Mouse (Mus musculus) myocyte (in vitro differentiated cells): ENCODE results near the gene Gm973. TPM values are rescaled to one million over a fixed set of nuclear protein-coding genes. Genes with fewer than 3 reads are reported as not detected.
A peak's percentile ranks its signal among the peaks of the same experiment; 100 is the strongest.

ENCODE experiments used
- H3K27me3 ChIP-seq: one replicate; pipeline ENCODE4 v1.6.1; 2011; ENCODE audit not compliant: control insufficient read depth, insufficient read depth, insufficient read length
- H3K36me3 ChIP-seq: one replicate; pipeline ENCODE4 v1.6.1; 2011; ENCODE audit not compliant: control insufficient read depth, insufficient read depth
- H3K4me2 ChIP-seq: one replicate; pipeline ENCODE4 v1.6.1; 2011; ENCODE audit warnings: low read depth, control low read depth
- H3K4me3 ChIP-seq: one replicate; pipeline ENCODE4 v1.5.1; 2011; ENCODE audit warnings: mild to moderate bottlenecking, control low read depth, moderate library complexity
- H3K79me2 ChIP-seq: one replicate; pipeline ENCODE4 v1.6.1; 2011; ENCODE audit not compliant: control insufficient read depth, insufficient read depth
- H3ac ChIP-seq: one replicate; pipeline ENCODE4 v1.6.1; 2011; ENCODE audit not compliant: control insufficient read depth, insufficient read length
- CEBPB ChIP-seq: IDR thresholded peaks from 2 replicates; pipeline ENCODE4 v1.6.1; 2011; ENCODE audit warnings: mild to moderate bottlenecking, moderate library complexity; ENCODE audit not compliant: poor library complexity, insufficient read depth, severe bottlenecking
- E2F4 ChIP-seq: IDR thresholded peaks from one replicate; pipeline ENCODE4 v1.6.1; 2011; ENCODE audit warnings: mild to moderate bottlenecking, control low read depth, moderate library complexity; ENCODE audit not compliant: insufficient read depth
- MAX ChIP-seq: IDR thresholded peaks from one replicate; pipeline ENCODE4 v1.6.1; 2011; ENCODE audit warnings: low read depth, mild to moderate bottlenecking, control low read depth
- MYOD1 ChIP-seq, 3 experiments: IDR thresholded peaks; one replicate each; pipeline ENCODE4 v1.6.1; 2011; ENCODE audit warnings: control low read depth in 2 of 3, low read depth in 2 of 3, mild to moderate bottlenecking in 2 of 3, moderate library complexity in 1 of 3; ENCODE audit not compliant: insufficient read length in 2 of 3, control insufficient read depth in 1 of 3
- MYOG ChIP-seq, 3 experiments: IDR thresholded peaks; one replicate each; pipeline ENCODE4 v1.6.1; 2011; ENCODE audit warnings: control low read depth in 2 of 3, low read depth in 2 of 3, mild to moderate bottlenecking in 2 of 3; ENCODE audit not compliant: insufficient read length in 2 of 3, control insufficient read depth in 1 of 3, insufficient read depth in 1 of 3
- POLR2A ChIP-seq: IDR thresholded peaks from one replicate; pipeline ENCODE4 v1.6.1; 2011; ENCODE audit warnings: low read depth, mild to moderate bottlenecking, control low read depth, moderate library complexity; ENCODE audit not compliant: insufficient read length
- POLR2AphosphoS2 ChIP-seq: IDR thresholded peaks from one replicate; pipeline ENCODE4 v1.6.1; 2011; ENCODE audit warnings: low read depth, control low read depth; ENCODE audit not compliant: insufficient read length
- REST ChIP-seq: IDR thresholded peaks from one replicate; pipeline ENCODE4 v1.6.1; 2011; ENCODE audit warnings: mild to moderate bottlenecking, control low read depth, moderate library complexity; ENCODE audit not compliant: insufficient read depth, insufficient read length
- SRF ChIP-seq: IDR thresholded peaks from one replicate; pipeline ENCODE4 v1.6.1; 2011; ENCODE audit warnings: low read depth; ENCODE audit not compliant: control insufficient read depth, insufficient read length
- TCF12 ChIP-seq: IDR thresholded peaks from one replicate; pipeline ENCODE4 v1.6.1; 2011; ENCODE audit warnings: mild to moderate bottlenecking, control low read depth; ENCODE audit not compliant: poor library complexity, insufficient read depth, severe bottlenecking
- TCF3 ChIP-seq: IDR thresholded peaks from one replicate; pipeline ENCODE4 v1.6.1; 2011; ENCODE audit warnings: low read depth, control low read depth; ENCODE audit not compliant: insufficient read length
- USF1 ChIP-seq: IDR thresholded peaks from one replicate; pipeline ENCODE4 v1.6.1; 2011; ENCODE audit warnings: low read depth, mild to moderate bottlenecking, control low read depth, moderate library complexity
- polyA plus RNA-seq: library from polyadenylated mRNA; unstranded; fragments of >200 nt; fragmentation: generic; extraction: Trizol; gene quantifications from one replicate; pipeline ENCODE4 v1.2.1, GENCODE M21; 2012; ENCODE audit warnings: missing spikeins

Gm973 gene
- polyA plus RNA-seq, 1 experiment, result not detected

DNA sequence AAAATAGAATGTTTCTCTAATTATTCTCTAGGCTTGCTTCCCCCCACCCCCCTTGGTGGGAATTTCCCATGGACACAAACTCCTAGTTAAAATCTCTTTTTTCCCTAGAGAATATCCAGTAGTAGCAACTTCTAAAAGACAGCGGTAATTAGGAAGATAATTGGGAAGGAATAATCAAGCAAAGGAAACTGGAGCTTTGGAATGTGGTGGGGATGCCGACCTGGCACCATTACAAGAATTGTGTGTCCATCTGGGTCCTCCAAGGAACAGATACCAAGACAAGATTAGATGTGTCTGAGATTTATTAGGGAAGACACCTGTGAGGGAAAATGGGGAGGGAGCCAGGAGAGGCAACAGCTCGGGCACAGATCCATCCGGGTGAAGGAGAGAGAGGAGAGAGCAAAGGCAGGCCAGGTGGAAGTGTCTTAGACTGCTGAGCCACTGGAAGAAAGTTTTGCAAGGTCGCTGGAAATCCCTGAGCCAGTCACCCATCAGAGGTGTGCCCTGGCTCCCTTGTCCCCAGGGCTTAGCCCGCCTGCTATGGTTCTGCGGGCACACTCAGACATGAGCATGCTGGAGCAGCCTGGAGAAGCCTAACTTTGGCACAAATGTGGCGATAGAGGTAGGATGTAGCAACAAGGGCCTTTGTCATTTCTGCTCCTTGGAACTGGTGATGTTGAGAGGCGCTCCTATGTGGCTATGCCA lies 4.3 kb upstream of the Gm973 start:
- Histone ChIP-seq H3K36me3 (no peaks in the 10 kb centered on the region), H3K4me3 (no peak overlapping the region), H3K79me2 (no peaks in the 10 kb centered on the region), H3ac (no peak overlapping the region), H3K4me2 (no peak overlapping the region), H3K27me3 (no peaks in the 10 kb centered on the region)
- TF ChIP-seq SRF (no peak), MAX (no peak), POLR2A (no peak), CEBPB (no peak), TCF12 (no peak), POLR2AphosphoS2 (no peak), REST (no peak), MYOG (IDR thresholded peaks at IDR 0.05; ENCODE audit: control insufficient read depth in 1 of 3, insufficient read depth in 1 of 3, insufficient read length in 2 of 3, low read depth in 2 of 3) (no peak), MYOD1 (IDR thresholded peaks at IDR 0.05; ENCODE audit: control insufficient read depth in 1 of 3, insufficient read length in 2 of 3, low read depth in 2 of 3) (no peak), E2F4 (no peak), TCF3 (no peak)

GRCm38 (mm10) chr1:59520226-59520837 lies 4.3 kb downstream of the Gm973 start:
- Histone ChIP-seq H3K4me2 (peak overlapping the region; percentile 1), H3K27me3 (no peaks in the 10 kb centered on the region), H3K4me3 (no peak overlapping the region), H3ac (no peak overlapping the region), H3K36me3 (no peaks in the 10 kb centered on the region), H3K79me2 (no peaks in the 10 kb centered on the region)
- no peak for TF ChIP-seq MYOG (IDR thresholded peaks at IDR 0.05; ENCODE audit: control insufficient read depth in 1 of 3, insufficient read depth in 1 of 3, insufficient read length in 2 of 3, low read depth in 2 of 3)
- no peak for TF ChIP-seq POLR2AphosphoS2
- no peak for TF ChIP-seq POLR2A
- no peak for TF ChIP-seq TCF12
- no peak for TF ChIP-seq MAX
- TF ChIP-seq SRF, result no peak
- no peak for TF ChIP-seq MYOD1 (IDR thresholded peaks at IDR 0.05; ENCODE audit: control insufficient read depth in 1 of 3, insufficient read length in 2 of 3, low read depth in 2 of 3)
- no peak for TF ChIP-seq REST
- TF ChIP-seq CEBPB, result no peak
- no peak for TF ChIP-seq USF1
- no peak for TF ChIP-seq TCF3
- no peak for TF ChIP-seq E2F4

- Histone ChIP-seq H3K27me3 (no peaks in the 10 kb centered on the region), H3K4me3 (no peak overlapping the region), H3K79me2 (no peaks in the 10 kb centered on the region), H3ac (no peak overlapping the region), H3K36me3 (no peaks in the 10 kb centered on the region), H3K4me2 (no peak overlapping the region)
- TF ChIP-seq REST (no peak), MAX (no peak), MYOG (IDR thresholded peaks at IDR 0.05; ENCODE audit: control insufficient read depth in 1 of 3, insufficient read depth in 1 of 3, insufficient read length in 2 of 3, low read depth in 2 of 3) (no peak), MYOD1 (IDR thresholded peaks at IDR 0.05; ENCODE audit: control insufficient read depth in 1 of 3, insufficient read length in 2 of 3, low read depth in 2 of 3) (no peak), TCF12 (no peak)
Observed at GRCm38 (mm10) chr1:59522456-59522855, 6.4 kb downstream of the Gm973 start.

GRCm38 (mm10) chr1:59523378-59523958 lies 7.4 kb downstream of the Gm973 start:
- Histone ChIP-seq H3K4me2 (no peak overlapping the region), H3ac (no peak overlapping the region), H3K4me3 (no peak overlapping the region), H3K27me3 (no peaks in the 10 kb centered on the region), H3K36me3 (no peaks in the 10 kb centered on the region), H3K79me2 (no peaks in the 10 kb centered on the region)
- TF ChIP-seq REST, result no peak
- no peak for TF ChIP-seq MAX
- no peak for TF ChIP-seq TCF3
- no peak for TF ChIP-seq MYOG (IDR thresholded peaks at IDR 0.05; ENCODE audit: control insufficient read depth in 1 of 3, insufficient read depth in 1 of 3, insufficient read length in 2 of 3, low read depth in 2 of 3)
- TF ChIP-seq POLR2A, result no peak
- TF ChIP-seq USF1, result no peak
- no peak for TF ChIP-seq TCF12
- TF ChIP-seq E2F4, result no peak
- TF ChIP-seq CEBPB, result no peak
- TF ChIP-seq POLR2AphosphoS2, result no peak
- no peak for TF ChIP-seq MYOD1 (IDR thresholded peaks at IDR 0.05; ENCODE audit: control insufficient read depth in 1 of 3, insufficient read length in 2 of 3, low read depth in 2 of 3)
- TF ChIP-seq SRF, result no peak
